Mouse (Mus musculus): ENCODE measurements around the gene Syt10. TPM values are rescaled to one million over a fixed set of nuclear protein-coding genes. Genes with fewer than 3 reads are reported as not detected.

The Syt10 gene
- polyA plus RNA-seq (2012; rRNA removed) = 0.04 and 0.06 TPM in 2 replicates

DNA sequence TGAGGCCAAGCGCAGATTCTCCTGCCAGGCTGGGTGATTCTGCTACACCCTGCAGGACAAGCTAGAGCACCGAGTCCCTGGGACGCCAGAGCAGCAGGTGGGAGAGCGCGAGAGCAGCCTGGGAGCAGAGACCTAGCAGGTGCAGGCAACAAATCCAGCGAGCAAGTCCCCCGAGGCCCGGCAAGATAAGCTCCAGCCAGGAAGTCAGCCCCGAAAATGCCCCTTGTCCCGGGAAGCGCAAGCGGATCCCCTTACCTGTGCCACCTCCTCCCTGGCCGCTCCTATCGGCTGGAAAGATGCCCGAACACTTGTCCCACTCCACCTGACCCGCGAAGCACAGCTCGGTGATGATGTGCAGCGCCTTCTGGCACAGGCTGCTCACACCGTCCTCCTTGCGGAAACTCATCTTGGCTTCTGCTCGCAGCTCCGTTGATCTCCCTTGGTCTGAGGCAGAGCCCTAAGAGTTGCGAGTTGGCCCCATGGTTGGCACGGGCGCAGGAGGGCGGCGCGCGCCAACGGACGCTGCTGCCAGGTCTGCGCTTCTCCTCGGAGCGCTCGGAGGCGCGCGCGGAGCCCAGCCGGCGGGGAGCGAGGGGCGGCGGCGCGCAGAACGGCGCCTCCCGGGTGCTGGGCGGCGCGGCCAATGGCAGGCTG is at the start of gene Syt10:
Gene Syt10 (minus strand): TSS at position 497 of the 654 bp plus-strand sequence.

Other genes with a start within 250 kb of the Syt10 start
- gene Rabl2, start 249.9 kb downstream of the Syt10 start, polyA plus RNA-seq (2012; rRNA removed) = 65.9 and 78.0 TPM in 2 replicates

Data from central nervous system, embryonic 11.5 days (tissue).